Mouse (Mus musculus) kidney, embryonic 15.5 days (tissue): ENCODE measurements around the gene Cyp4f39. TPM values are rescaled to one million over a fixed set of nuclear protein-coding genes. Genes with fewer than 3 reads are reported as not detected.
A peak's percentile ranks its signal among the peaks of the same experiment; 100 is the strongest.

Experiments used
- ATAC-seq: fragments of 200-750 bp; cut with Nextera tagmentation; replicated peaks from 2 replicates; pipeline ENCODE4 v1.8.0; 2017; ENCODE audit warnings: moderate TSS enrichment; ENCODE audit not compliant: low FRiP score
- H3K27ac ChIP-seq: fragments of 300-500 bp; sonication (generic); 2 replicates; pipeline ENCODE4 v1.5.1; 2015; ENCODE audit warnings: mild to moderate bottlenecking, inconsistent platforms
- H3K27me3 ChIP-seq: fragments of 300-500 bp; sonication (generic); 2 replicates; pipeline ENCODE4 v1.6.1; 2015; ENCODE audit warnings: inconsistent platforms
- H3K36me3 ChIP-seq: fragments of 300-500 bp; sonication (generic); 2 replicates; pipeline ENCODE4 v1.6.1; 2015; ENCODE audit warnings: inconsistent platforms
- H3K4me1 ChIP-seq: fragments of 300-500 bp; sonication (generic); 2 replicates; pipeline ENCODE4 v1.6.1; 2015; ENCODE audit warnings: inconsistent platforms
- H3K4me2 ChIP-seq: fragments of 300-500 bp; sonication (generic); 2 replicates; pipeline ENCODE4 v1.6.1; 2015; ENCODE audit warnings: moderate library complexity, mild to moderate bottlenecking, inconsistent platforms
- H3K4me3 ChIP-seq: fragments of 300-500 bp; sonication (generic); replicated peaks from 2 replicates; pipeline ENCODE4 v1.5.1; 2015; ENCODE audit warnings: mild to moderate bottlenecking, inconsistent platforms
- H3K9ac ChIP-seq: fragments of 300-500 bp; sonication (generic); 2 replicates; pipeline ENCODE4 v1.6.1; 2015; ENCODE audit warnings: mild to moderate bottlenecking, inconsistent platforms
- H3K9me3 ChIP-seq: fragments of 300-500 bp; sonication (generic); replicated peaks from 2 replicates; pipeline ENCODE4 v1.6.1; 2016; ENCODE audit warnings: inconsistent platforms
- whole genome bisulfite sequencing: fragments of 180-500 bp; shearing (Covaris S2); methylation state at CpG from one replicate; pipeline ENCODE4 v1.1.7; 2015; ENCODE audit warnings: mixed read lengths; 5-methylcytosine and 5-hydroxymethylcytosine counted together
- polyA plus RNA-seq: library from polyadenylated mRNA; unstranded; fragments of >200 nt; fragmentation: Nextera tagmentation; extraction: Ambion mirVana; gene quantifications from 2 replicates; pipeline ENCODE4 v1.2.1, GENCODE M21; 2015

Gene Cyp4f39
- polyA plus RNA-seq, 1 experiment from 2014 or later, result 0.55 TPM

GRCm38 (mm10) chr17:32437106-32437505, 15.4 kb upstream of the Cyp4f39 start:
- ATAC-seq, result no peak
- 94% methylated on average over 4 of the region's 4 CpGs for WGBS
- Histone ChIP-seq H3K4me1 (no peaks in the 10 kb centered on the region), H3K4me3 (no peak overlapping the region), H3K27me3 (no peaks in the 10 kb centered on the region), H3K4me2 (no peak overlapping the region), H3K9ac (no peak overlapping the region), H3K9me3 (no peaks in the 10 kb centered on the region), H3K36me3 (no peaks in the 10 kb centered on the region), H3K27ac (no peak overlapping the region)

DNA sequence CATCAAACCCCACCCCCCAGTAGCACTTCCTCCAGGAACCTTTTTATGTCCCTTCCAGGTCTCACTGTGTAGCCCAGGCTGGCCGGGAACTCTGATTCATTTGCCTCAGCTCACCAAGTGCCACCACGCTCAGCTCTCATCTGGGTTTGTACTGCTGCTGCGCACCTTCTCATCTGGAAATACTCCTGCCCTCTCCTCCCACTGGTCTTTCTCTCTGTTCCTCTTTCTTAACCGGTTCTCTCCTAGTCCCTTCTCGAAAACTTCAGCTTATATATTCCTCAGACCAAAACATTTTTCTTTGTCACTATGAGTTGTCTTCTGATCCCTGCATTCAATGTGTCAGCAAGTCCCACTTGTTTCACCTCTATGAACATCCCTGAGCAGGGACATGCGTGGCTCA, 9.3 kb upstream of the Cyp4f39 start:
- no peaks in the 10 kb centered on the region for H3K4me1 ChIP-seq
- no peak overlapping the region for H3K4me2 ChIP-seq
- no peak overlapping the region for H3K4me3 ChIP-seq
- ATAC-seq, result no peak
- WGBS, result 75% methylated on average over 6 of the region's 6 CpGs
- H3K9ac ChIP-seq, result no peak overlapping the region
- H3K27me3 ChIP-seq, result no peaks in the 10 kb centered on the region
- no peak overlapping the region for H3K27ac ChIP-seq
- H3K9me3 ChIP-seq, result no peaks in the 10 kb centered on the region
- H3K36me3 ChIP-seq, result no peaks in the 10 kb centered on the region

DNA sequence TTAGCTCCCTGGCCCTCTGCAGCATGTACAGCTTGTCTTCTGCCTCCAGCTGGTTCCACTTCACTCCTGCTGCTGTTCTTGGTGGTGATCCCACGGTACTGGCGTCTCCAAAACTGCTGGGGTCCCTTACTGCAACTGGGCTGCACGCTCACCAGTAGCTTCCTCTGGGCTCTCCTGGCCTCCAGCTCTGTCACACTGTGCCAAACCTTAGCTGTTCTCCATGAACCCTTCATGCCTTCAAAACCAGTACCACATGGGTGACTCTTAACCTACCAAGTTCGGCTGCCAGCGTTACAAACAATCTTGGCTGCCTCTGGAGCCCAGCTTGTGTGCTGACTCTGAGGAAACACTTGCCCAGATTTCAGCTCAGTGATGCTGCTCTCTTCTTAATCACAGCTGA, 7.5 kb upstream of the Cyp4f39 start:
- Histone ChIP-seq H3K4me3 (no peak overlapping the region), H3K36me3 (no peaks in the 10 kb centered on the region), H3K4me1 (no peaks in the 10 kb centered on the region), H3K27me3 (no peaks in the 10 kb centered on the region), H3K9ac (no peak overlapping the region), H3K4me2 (no peak overlapping the region), H3K27ac (no peak overlapping the region), H3K9me3 (no peaks in the 10 kb centered on the region)
- 78% methylated on average over 5 of the region's 5 CpGs for WGBS
- ATAC-seq, result no peak

DNA sequence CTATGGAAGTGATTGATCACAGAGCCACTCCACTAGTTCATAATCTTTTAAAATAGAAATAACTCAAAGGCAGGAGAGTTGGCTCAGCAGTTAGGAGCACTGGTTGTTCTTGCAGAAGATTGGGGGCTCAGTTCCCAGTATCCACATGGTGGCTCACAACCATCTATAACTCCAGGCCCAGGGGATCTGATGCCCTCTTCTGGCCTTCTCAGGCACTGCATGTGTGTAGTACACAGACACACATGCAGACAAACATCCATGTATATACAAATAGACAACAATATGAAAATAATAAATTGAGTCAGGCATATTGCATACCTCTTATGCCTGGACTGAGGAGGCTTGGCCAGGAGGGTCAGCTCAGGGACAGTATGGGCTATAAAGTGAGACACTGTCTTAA, 5.3 kb upstream of the Cyp4f39 start:
- H3K9me3 ChIP-seq, result no peaks in the 10 kb centered on the region
- H3K4me1 ChIP-seq, result peaks cover 2% of the 10 kb centered on the region
- no peak overlapping the region for H3K4me3 ChIP-seq
- H3K27ac ChIP-seq, result no peak overlapping the region
- H3K36me3 ChIP-seq, result no peaks in the 10 kb centered on the region
- 0 out of 2 replicates have a peak, but pooled peaks cover under 1% of the 10 kb centered on the region for H3K27me3 ChIP-seq
- no peak overlapping the region for H3K9ac ChIP-seq
- no peak overlapping the region for H3K4me2 ChIP-seq
- no peak for ATAC-seq

DNA sequence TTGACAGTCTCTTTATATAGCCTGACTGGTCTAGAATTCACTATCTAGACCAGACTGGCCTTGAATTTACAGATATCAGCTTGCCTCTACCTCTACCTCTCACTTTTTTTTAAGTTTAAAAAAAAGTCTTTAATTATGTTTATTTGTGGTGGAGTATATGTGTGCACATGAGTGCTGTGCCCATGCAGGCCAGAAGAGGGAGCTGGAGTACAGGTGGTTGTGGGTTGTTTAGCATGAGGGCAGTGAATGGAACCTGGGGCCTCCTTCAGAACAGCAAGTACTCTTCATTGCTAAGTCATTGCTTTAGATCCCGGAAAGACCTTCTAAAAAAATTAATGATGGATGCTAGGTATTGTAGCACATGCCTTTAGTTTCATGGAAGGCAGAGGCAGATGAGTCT, 3.5 kb upstream of the Cyp4f39 start:
- Histone ChIP-seq H3K9ac (no peak overlapping the region), H3K4me1 (peaks cover 9% of the 10 kb centered on the region), H3K4me3 (no peak overlapping the region), H3K36me3 (no peaks in the 10 kb centered on the region), H3K4me2 (no peak overlapping the region), H3K27ac (no peak overlapping the region), H3K27me3 (peaks cover 19% of the 10 kb centered on the region), H3K9me3 (no peaks in the 10 kb centered on the region)
- no peak for ATAC-seq
- WGBS, result 94% methylated on average over 1 of the region's 1 CpGs

DNA sequence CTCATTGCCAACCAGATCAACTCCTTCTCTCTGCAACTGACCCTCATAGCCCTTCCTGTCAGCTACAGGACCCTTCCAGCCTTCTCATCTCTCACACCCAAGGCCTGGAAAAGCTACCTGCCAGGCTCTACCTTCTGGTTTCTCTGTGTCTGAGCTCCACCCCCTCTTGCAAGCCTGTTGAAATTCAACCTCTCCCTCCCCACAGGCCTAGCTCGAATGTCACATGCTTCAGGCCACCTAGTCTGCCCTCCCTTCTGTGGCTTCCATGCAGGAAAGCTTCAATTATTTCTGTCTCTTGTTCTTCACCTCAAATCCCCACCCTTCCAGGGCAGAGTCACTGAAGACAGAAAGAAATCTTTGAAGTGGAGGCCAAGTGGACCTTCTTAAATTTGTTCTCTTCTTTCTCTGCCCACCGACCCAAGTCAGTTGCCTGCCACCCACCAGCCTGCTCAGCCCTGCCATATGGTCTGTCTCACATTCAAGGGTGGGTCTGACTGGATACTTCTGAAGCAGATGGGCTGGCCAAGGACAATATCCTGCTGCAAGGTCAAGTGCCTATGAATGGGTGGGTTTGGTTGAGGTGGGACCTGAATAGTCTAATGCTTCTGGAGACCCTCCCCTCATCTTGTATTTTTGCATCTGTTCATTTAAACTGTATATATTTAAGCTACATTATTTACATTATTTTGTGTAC, 1.5 kb upstream of the Cyp4f39 start:
- Histone ChIP-seq H3K27ac (peak overlapping the region; percentile 48; the same call in 1 of the 2 replicates), H3K4me3 (no peak overlapping the region), H3K27me3 (peaks cover 22% of the 10 kb centered on the region), H3K36me3 (no peaks in the 10 kb centered on the region), H3K4me2 (no peak overlapping the region), H3K9ac (no peak overlapping the region), H3K9me3 (no peaks in the 10 kb centered on the region), H3K4me1 (peaks cover 9% of the 10 kb centered on the region)
- 13% methylated on average over 2 of the region's 2 CpGs for WGBS
- no peak for ATAC-seq

- no peak for ATAC-seq
These were observed 1.7 kb downstream of the Cyp4f39 start for GRCm38 (mm10) chr17:32454188-32454587.

DNA sequence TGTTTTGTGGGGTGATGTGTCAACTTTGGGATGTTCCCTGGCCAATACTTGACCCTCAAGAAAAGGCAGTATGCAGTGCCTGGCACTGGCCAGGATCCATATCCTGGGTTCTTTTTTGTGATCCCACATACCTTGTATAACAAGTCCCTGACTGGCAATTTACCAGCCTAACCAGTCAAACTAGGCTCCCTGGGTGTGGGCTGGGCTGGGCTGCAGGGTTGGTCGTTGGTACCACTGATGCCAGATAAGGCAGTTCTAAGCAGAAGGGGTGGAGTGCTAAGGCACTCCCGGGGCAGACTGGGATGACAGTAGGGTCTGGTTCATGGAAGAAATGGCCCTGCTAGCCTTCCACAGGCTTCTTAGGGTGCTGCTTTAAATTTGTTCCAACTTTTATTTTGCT, 2.5 kb downstream of the Cyp4f39 start:
- Histone ChIP-seq H3K27me3 (peaks cover 22% of the 10 kb centered on the region), H3K36me3 (no peaks in the 10 kb centered on the region), H3K9ac (no peak overlapping the region), H3K4me2 (no peak overlapping the region), H3K27ac (no peak overlapping the region), H3K9me3 (no peaks in the 10 kb centered on the region), H3K4me1 (peaks cover 9% of the 10 kb centered on the region), H3K4me3 (no peak overlapping the region)
- WGBS, result 37% methylated on average over 2 of the region's 2 CpGs
- ATAC-seq, result no peak

More at GRCm38 (mm10) chr17:32454188-32454587, 1.7 kb downstream of the Cyp4f39 start:
- no peak overlapping the region for H3K4me3 ChIP-seq
- no peak overlapping the region for H3K9ac ChIP-seq
- no peak overlapping the region for H3K4me2 ChIP-seq
- WGBS, result 82% methylated on average over 4 of the region's 4 CpGs
- peaks cover 9% of the 10 kb centered on the region for H3K4me1 ChIP-seq
- no peaks in the 10 kb centered on the region for H3K9me3 ChIP-seq
- no peak overlapping the region for H3K27ac ChIP-seq
- H3K36me3 ChIP-seq, result no peaks in the 10 kb centered on the region
- peaks cover 22% of the 10 kb centered on the region for H3K27me3 ChIP-seq

DNA sequence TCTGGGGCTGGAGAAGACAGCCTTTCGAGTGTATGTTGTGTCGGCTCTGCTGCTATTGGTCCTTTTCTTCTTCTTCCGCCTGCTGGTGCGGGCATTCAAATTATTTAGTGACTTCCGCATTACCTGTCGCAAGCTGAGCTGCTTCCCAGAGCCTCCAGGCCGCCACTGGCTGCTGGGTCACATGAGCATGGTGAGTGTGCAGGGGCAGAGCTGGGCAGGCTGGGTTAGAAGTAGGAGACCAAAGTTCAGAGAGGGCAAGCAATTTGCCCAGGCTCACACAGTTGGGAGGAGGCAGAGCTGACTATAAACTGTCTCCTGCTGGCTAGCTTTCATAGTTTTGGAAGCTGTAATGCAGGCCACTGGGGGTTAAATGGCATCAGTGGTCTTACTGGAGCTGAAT, 16.0 kb downstream of the Cyp4f39 start:
- Histone ChIP-seq H3K27me3 (no peaks in the 10 kb centered on the region), H3K4me1 (no peaks in the 10 kb centered on the region), H3K4me2 (no peak overlapping the region), H3K4me3 (no peak overlapping the region), H3K27ac (no peak overlapping the region), H3K9me3 (no peaks in the 10 kb centered on the region), H3K36me3 (no peaks in the 10 kb centered on the region), H3K9ac (no peak overlapping the region)
- 60% methylated on average over 7 of the region's 7 CpGs for WGBS
- ATAC-seq, result no peak

GRCm38 (mm10) chr17:32470795-32471194, 18.3 kb downstream of the Cyp4f39 start:
- no peak overlapping the region for H3K27ac ChIP-seq
- no peaks in the 10 kb centered on the region for H3K9me3 ChIP-seq
- H3K27me3 ChIP-seq, result no peaks in the 10 kb centered on the region
- no peaks in the 10 kb centered on the region for H3K4me1 ChIP-seq
- no peaks in the 10 kb centered on the region for H3K36me3 ChIP-seq
- no peak overlapping the region for H3K4me3 ChIP-seq
- no peak overlapping the region for H3K4me2 ChIP-seq
- WGBS, result 82% methylated on average over 4 of the region's 4 CpGs
- no peak overlapping the region for H3K9ac ChIP-seq
- no peak for ATAC-seq

GRCm38 (mm10) chr17:32472176-32472575, 19.7 kb downstream of the Cyp4f39 start:
- Histone ChIP-seq H3K4me1 (no peaks in the 10 kb centered on the region), H3K9me3 (no peaks in the 10 kb centered on the region), H3K4me3 (no peak overlapping the region), H3K27me3 (no peaks in the 10 kb centered on the region), H3K9ac (no peak overlapping the region), H3K4me2 (no peak overlapping the region), H3K27ac (no peak overlapping the region), H3K36me3 (no peaks in the 10 kb centered on the region)
- WGBS, result 65% methylated on average over 7 of the region's 7 CpGs
- no peak for ATAC-seq

DNA sequence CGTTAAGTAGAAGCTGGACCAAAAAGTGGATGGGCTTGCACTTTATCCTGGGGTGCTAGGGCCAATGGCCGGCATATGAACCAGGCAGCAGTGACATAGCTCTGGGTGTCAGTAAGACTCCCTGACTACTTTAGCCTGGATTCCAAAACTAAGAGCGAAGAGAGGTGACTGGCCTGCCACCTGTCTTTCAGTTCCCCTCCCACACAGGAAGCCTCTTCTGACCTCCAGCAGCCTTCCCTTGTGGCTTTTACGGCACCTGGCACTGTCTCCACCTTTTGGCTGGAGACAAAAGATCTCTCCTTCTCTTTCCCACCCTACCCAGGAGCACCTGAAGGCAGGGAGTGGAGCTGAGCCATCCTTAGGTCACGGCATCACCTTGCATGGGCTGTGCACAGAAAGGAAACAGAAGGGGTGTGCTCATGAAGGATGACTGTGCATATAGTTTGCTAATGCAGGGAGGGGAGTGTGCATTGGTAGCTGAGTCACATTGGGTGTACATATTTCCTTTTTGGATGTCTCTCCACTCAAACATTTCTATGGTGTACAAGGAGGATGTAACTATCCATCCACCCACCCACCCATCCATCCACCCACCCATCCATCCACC, 22.5 kb downstream of the Cyp4f39 start:
- whole genome bisulfite sequencing, result 84% methylated on average over 5 of the region's 5 CpGs
- no peaks in the 10 kb centered on the region for H3K27me3 ChIP-seq
- no peak overlapping the region for H3K4me3 ChIP-seq
- no peak for ATAC-seq
- no peaks in the 10 kb centered on the region for H3K4me1 ChIP-seq
- H3K9me3 ChIP-seq, result no peaks in the 10 kb centered on the region
- H3K9ac ChIP-seq, result no peak overlapping the region
- H3K4me2 ChIP-seq, result no peak overlapping the region
- H3K36me3 ChIP-seq, result no peaks in the 10 kb centered on the region
- H3K27ac ChIP-seq, result no peak overlapping the region

- 93% methylated on average over 1 of the region's 1 CpGs for WGBS
- Histone ChIP-seq H3K9me3 (no peaks in the 10 kb centered on the region), H3K27ac (no peak overlapping the region), H3K36me3 (no peaks in the 10 kb centered on the region), H3K27me3 (peaks cover 15% of the 10 kb centered on the region), H3K4me2 (no peak overlapping the region), H3K4me3 (no peak overlapping the region), H3K4me1 (no peaks in the 10 kb centered on the region), H3K9ac (no peak overlapping the region)
- ATAC-seq, result no peak
These were observed 24.7 kb downstream of the Cyp4f39 start for GRCm38 (mm10) chr17:32477204-32477603.
